Mouse (Mus musculus) c-Kit-positive CD71-negative TER-119-negative erythroid progenitor cells, embryonic 14.5 days (primary cell): Measurements from ENCODE around the gene Trim17.

Experiments used
- DNase-seq: peaks from one replicate; pipeline ENCODE4 v3.0.0-alpha.2; 2013; ENCODE audit warnings: low read depth

The Trim17 gene

GRCm38 (mm10) chr11:58991911-58992310 lies 37.4 kb downstream of the Trim17 start:
- DNase-seq, result no peak

GRCm38 (mm10) chr11:58993091-58993670 lies 38.7 kb downstream of the Trim17 start:
- DNase-seq, result no peak

DNA sequence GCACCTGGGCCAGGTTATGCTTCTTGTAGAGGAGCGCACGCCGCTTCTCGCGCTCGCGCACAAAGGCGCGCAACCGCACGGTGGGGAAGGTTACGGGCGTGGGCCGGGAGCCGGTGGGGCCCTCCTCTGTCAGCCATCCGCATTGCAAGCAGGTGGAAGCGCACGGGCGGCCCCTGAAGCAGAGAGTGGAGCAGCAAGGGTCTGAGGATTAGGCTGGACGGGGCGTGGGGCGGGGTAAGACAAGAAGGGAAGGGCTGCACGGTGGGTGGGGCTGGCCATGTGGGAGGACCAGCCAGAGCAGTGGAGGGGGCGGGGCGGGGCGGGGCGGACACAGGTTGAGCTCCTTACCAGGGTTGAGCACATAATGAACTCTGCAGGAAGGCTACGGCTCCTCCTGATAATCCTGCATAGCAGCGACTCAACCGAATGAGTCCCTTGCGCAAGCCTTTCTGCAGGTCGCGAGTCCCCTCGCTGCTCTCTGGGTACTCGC lies 39.9 kb downstream of the Trim17 start:
- DNase-seq, result no peak

DNA sequence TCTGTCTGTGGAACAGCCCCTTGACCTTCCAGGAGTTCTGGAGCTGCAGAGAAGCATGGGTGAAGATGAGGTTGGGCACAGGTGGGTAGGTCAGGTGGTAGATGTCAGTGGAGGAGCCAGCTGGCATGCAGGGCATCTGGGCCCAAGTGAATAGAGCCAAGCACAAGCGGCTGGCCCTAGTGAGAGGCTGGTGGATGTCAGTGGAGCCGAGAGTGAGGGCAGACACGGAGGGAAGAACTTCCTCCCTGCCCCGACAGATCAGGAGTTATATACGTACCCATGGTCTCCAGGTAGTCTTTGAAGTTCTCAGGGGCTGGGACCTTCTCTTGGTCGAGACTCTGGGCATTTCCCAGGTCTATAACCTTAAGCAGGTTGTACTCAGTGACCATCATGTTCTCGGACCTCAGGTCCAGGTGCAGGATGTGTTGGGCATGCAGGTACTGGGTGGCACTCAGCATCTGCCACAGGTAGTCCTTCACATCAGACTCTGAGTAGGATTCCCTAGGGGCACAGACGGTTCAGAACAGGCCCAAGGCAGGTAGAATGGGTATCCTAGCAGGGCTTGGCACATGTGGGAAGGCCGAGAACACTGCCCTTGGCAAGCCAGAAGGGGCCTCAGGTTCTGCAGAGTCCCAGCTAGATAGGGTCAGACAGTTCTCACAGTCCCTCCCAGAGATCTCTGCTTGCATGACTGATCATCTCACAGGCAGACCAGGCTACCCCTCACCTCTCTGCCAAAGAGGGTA lies 40.7 kb downstream of the Trim17 start:
- DNase-seq, result no peak

GRCm38 (mm10) chr11:58995807-58996370 lies 41.4 kb downstream of the Trim17 start:
- no peak for DNase-seq

- no peak for DNase-seq
Measured at GRCm38 (mm10) chr11:58997541-58997940, 43.1 kb downstream of the Trim17 start.

GRCm38 (mm10) chr11:58999158-58999557 lies 44.7 kb downstream of the Trim17 start:
- no peak for DNase-seq

- no peak for DNase-seq
Measured at GRCm38 (mm10) chr11:58999830-59000229, 45.3 kb downstream of the Trim17 start.

DNA sequence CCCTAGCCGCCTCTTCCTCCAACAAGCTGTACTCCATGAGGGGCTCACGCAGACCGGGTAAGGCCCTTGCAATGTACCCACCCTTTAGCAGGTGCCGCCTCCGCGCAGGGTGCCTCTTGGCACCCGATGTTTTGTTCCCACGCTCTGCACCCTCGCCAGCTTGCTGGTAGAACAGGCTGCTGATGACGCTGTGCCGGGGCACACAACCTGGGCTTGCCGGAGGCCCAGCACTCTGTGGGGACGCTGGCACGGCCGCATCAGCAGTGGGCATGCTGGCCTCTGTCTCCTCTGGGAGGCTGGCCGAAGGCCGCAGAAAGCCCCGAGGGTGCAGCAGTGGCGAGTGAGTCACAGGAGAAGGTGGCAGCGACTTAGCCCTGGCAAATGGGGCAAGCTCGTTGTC lies 46.1 kb downstream of the Trim17 start:
- DNase-seq, result no peak

DNA sequence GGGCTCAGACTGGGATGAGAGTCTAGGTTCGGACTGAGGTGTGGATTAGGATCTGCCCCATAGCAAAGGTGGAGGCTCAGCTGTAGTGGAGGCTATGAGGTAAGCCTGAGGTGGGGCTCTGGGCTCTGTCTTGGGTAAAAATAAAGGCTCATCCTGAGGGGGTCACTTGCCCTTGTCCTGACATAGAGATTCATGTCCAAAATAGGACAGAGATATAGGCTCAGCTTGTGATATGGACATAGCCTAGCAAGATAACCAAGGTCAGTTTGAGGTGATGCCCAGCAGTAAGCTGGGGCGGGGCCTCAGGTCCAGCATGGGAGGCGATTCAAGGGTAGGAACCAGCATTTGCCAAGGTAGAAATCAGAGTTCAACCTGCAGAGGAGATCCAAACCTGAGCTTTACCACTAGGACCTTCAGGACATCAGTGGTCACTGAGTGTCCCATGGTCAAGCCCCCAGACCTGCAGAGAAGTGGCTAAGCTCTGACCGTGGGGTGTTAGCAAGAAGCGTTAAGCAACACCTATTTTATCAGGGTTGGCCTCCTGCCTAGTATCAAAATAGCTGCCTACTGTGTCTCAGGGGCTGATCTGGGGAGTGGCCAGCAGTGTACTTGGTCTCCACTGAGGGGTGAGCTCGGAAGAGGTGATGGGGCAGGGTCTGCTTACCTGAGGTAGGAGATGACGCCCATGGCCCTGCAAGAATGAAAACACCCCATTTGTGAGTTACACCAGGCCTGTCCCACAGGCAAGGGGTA lies 48.0 kb downstream of the Trim17 start:
- DNase-seq, result no peak

DNA sequence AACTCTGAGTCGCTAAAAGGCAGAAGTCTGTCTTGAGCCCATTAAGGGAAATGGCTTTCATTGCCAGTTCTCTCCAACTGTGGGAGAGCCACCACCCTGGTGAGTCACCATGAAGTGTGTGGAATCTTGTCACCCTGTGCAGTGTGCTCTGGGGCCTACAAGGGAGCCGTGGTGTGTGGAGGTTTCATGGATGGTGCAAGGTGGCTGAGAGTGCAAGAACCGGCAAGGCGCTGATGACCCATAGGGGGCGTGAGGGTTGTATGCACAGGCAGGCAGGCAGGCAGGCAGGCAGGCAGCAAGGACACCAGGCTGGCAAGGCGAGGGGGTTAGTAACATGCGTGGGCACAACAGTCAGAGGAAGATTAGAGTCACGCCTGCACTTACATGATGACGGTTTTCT lies 60.6 kb downstream of the Trim17 start:
- DNase-seq, result no peak
